Mouse (Mus musculus): Measurements from ENCODE around the gene Srl. TPM values are rescaled to one million over a fixed set of nuclear protein-coding genes. Genes with fewer than 3 reads are reported as not detected.

Srl gene
- polyA plus RNA-seq, 1 experiment, result 11.4 TPM

DNA sequence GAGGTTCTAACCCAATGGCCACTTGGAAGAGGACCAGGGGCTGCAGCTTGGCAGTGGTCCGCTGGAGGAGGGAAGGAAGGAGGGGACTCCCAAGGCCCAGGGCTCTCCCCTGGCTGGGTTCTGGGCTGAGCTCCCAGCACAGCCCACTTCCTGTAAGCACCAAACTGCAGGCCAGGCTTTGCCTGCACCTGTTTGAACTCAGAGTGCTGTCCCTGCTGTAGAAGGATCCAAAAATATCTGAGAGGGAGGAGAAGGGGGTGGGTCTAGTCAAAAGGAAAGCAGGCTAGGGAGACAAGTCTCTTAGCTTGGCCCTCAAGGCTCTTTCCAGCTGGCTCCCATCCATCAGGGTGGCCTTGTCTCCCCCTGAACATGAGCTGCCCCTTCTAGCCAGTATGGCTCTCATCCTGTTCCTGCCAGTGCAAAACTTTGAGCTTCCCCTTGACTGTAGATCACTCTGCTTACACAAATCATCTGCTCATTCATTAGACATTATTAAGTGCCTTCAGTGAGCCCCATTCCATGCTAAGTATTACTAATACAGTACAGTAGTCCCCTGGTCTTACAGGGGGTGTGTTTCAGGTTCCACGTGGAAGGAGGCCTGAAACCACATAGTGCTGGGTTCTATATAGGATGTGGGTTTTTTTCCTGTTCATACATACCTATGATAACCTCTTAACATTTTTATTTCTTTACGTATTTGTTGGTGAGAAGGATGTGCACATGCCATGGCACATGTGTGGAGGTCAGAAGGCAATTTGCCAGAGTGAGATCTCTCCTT lies 28.8 kb downstream of the Srl start:
- no peak overlapping the region for H3K4me3 ChIP-seq (ENCODE audit: insufficient read depth, poor library complexity, severe bottlenecking)
- H3K36me3 ChIP-seq (ENCODE audit: control insufficient read depth, insufficient read depth), result no peaks in the 10 kb centered on the region
- no peak for TF ChIP-seq MYOD1 (IDR thresholded peaks at IDR 0.05; ENCODE audit: control insufficient read depth, insufficient read length, low read depth)
- no peak for TF ChIP-seq USF1 (IDR thresholded peaks at IDR 0.05; ENCODE audit: low read depth)
- TF ChIP-seq FOSL1 (IDR thresholded peaks at IDR 0.05; ENCODE audit: insufficient read depth, low read length, poor library complexity, severe bottlenecking), result no peak
- no peak for TF ChIP-seq CTCF (IDR thresholded peaks at IDR 0.05; ENCODE audit: control insufficient read depth, insufficient read depth, insufficient read length)
- TF ChIP-seq MYOG (IDR thresholded peaks at IDR 0.05; ENCODE audit: control insufficient read depth, extremely low read depth, insufficient read length), result no peak
- no peak for TF ChIP-seq MAX (IDR thresholded peaks at IDR 0.05)
- TF ChIP-seq CEBPB (IDR thresholded peaks at IDR 0.05; ENCODE audit: low read depth), result no peak
- H3K79me3 ChIP-seq (ENCODE audit: low read depth), result no peaks in the 10 kb centered on the region
- no peak overlapping the region for H3ac ChIP-seq (ENCODE audit: control insufficient read depth, insufficient read length, low read depth)
- H3K27me3 ChIP-seq (ENCODE audit: control insufficient read depth, insufficient read depth, insufficient read length), result no peaks in the 10 kb centered on the region
- H3K79me2 ChIP-seq (ENCODE audit: control insufficient read depth, insufficient read depth), result no peaks in the 10 kb centered on the region

GRCm38 (mm10) chr16:4511371-4511770 lies 30.2 kb downstream of the Srl start:
- no peaks in the 10 kb centered on the region for H3K27me3 ChIP-seq (ENCODE audit: control insufficient read depth, insufficient read depth, insufficient read length)
- H3K79me2 ChIP-seq (ENCODE audit: control insufficient read depth, insufficient read depth), result no peaks in the 10 kb centered on the region
- no peak overlapping the region for H3ac ChIP-seq (ENCODE audit: control insufficient read depth, insufficient read length, low read depth)
- no peaks in the 10 kb centered on the region for H3K79me3 ChIP-seq (ENCODE audit: low read depth)
- no peaks in the 10 kb centered on the region for H3K36me3 ChIP-seq (ENCODE audit: control insufficient read depth, insufficient read depth)
- TF ChIP-seq USF1 (IDR thresholded peaks at IDR 0.05; ENCODE audit: low read depth) (no peak), MYOD1 (IDR thresholded peaks at IDR 0.05; ENCODE audit: control insufficient read depth, insufficient read length, low read depth) (no peak), CEBPB (IDR thresholded peaks at IDR 0.05; ENCODE audit: low read depth) (no peak), MYOG (IDR thresholded peaks at IDR 0.05; ENCODE audit: control insufficient read depth, extremely low read depth, insufficient read length) (no peak), FOSL1 (IDR thresholded peaks at IDR 0.05; ENCODE audit: insufficient read depth, low read length, poor library complexity, severe bottlenecking) (no peak), CTCF (IDR thresholded peaks at IDR 0.05; ENCODE audit: control insufficient read depth, insufficient read depth, insufficient read length) (no peak), MAX (IDR thresholded peaks at IDR 0.05) (no peak)
- H3K4me3 ChIP-seq (ENCODE audit: insufficient read depth, poor library complexity, severe bottlenecking), result no peak overlapping the region

DNA sequence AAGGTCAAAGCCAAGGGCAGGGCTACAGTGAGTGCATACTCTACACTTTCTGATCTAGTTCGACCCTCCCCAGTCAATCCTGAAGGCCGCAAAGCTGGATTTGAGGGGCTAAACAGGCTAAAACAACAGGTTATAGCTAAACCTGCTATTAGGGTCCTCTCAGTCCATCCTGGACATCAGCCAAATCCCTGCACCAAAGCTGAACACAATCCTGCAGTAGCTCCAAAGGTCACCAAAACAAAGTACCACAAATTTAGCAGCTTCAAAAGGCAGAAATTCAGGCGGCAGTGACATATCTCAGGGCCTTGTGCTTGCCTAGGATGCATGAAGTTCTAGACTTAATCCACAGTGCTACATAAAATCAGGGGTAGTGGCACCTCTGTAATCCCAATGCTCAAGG lies 35.4 kb downstream of the Srl start:
- Histone ChIP-seq H3ac (ENCODE audit: control insufficient read depth, insufficient read length, low read depth) (no peak overlapping the region), H3K79me2 (ENCODE audit: control insufficient read depth, insufficient read depth) (no peaks in the 10 kb centered on the region), H3K4me3 (ENCODE audit: insufficient read depth, poor library complexity, severe bottlenecking) (no peak overlapping the region), H3K79me3 (ENCODE audit: low read depth) (no peaks in the 10 kb centered on the region), H3K36me3 (ENCODE audit: control insufficient read depth, insufficient read depth) (no peaks in the 10 kb centered on the region), H3K27me3 (ENCODE audit: control insufficient read depth, insufficient read depth, insufficient read length) (no peaks in the 10 kb centered on the region)
- TF ChIP-seq FOSL1 (IDR thresholded peaks at IDR 0.05; ENCODE audit: insufficient read depth, low read length, poor library complexity, severe bottlenecking) (no peak), MYOG (IDR thresholded peaks at IDR 0.05; ENCODE audit: control insufficient read depth, extremely low read depth, insufficient read length) (no peak), CTCF (IDR thresholded peaks at IDR 0.05; ENCODE audit: control insufficient read depth, insufficient read depth, insufficient read length) (no peak), USF1 (IDR thresholded peaks at IDR 0.05; ENCODE audit: low read depth) (no peak), MAX (IDR thresholded peaks at IDR 0.05) (no peak), MYOD1 (IDR thresholded peaks at IDR 0.05; ENCODE audit: control insufficient read depth, insufficient read length, low read depth) (no peak), CEBPB (IDR thresholded peaks at IDR 0.05; ENCODE audit: low read depth) (no peak)

DNA sequence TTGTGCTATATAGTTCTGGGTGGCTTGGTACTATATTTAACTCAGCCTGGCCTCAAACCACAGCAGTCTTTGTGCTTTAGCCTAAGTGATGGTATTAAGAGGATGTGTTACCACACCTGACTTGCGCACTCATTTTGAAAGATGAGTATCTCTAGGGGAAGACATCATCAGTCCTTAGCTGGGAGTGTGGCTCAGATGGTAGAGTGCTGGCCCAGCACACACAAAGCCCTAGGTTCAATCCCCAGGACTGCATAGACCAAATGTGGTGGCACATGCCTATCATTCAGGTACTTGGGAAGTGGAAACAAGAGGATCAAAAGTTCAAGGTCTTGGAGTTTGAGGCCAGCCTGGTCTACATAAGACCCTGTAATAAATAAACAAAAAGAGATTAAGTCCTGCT lies 38.1 kb downstream of the Srl start:
- Histone ChIP-seq H3K79me2 (ENCODE audit: control insufficient read depth, insufficient read depth) (no peaks in the 10 kb centered on the region), H3ac (ENCODE audit: control insufficient read depth, insufficient read length, low read depth) (no peak overlapping the region), H3K79me3 (ENCODE audit: low read depth) (no peaks in the 10 kb centered on the region), H3K27me3 (ENCODE audit: control insufficient read depth, insufficient read depth, insufficient read length) (no peaks in the 10 kb centered on the region), H3K4me3 (ENCODE audit: insufficient read depth, poor library complexity, severe bottlenecking) (no peak overlapping the region), H3K36me3 (ENCODE audit: control insufficient read depth, insufficient read depth) (no peaks in the 10 kb centered on the region)
- TF ChIP-seq MAX (IDR thresholded peaks at IDR 0.05) (no peak), FOSL1 (IDR thresholded peaks at IDR 0.05; ENCODE audit: insufficient read depth, low read length, poor library complexity, severe bottlenecking) (no peak), MYOD1 (IDR thresholded peaks at IDR 0.05; ENCODE audit: control insufficient read depth, insufficient read length, low read depth) (no peak), CEBPB (IDR thresholded peaks at IDR 0.05; ENCODE audit: low read depth) (no peak), MYOG (IDR thresholded peaks at IDR 0.05; ENCODE audit: control insufficient read depth, extremely low read depth, insufficient read length) (no peak), CTCF (IDR thresholded peaks at IDR 0.05; ENCODE audit: control insufficient read depth, insufficient read depth, insufficient read length) (no peak), USF1 (IDR thresholded peaks at IDR 0.05; ENCODE audit: low read depth) (no peak)

GRCm38 (mm10) chr16:4502568-4502967 lies 39.0 kb downstream of the Srl start:
- no peaks in the 10 kb centered on the region for H3K79me3 ChIP-seq (ENCODE audit: low read depth)
- no peak overlapping the region for H3ac ChIP-seq (ENCODE audit: control insufficient read depth, insufficient read length, low read depth)
- H3K36me3 ChIP-seq (ENCODE audit: control insufficient read depth, insufficient read depth), result no peaks in the 10 kb centered on the region
- no peaks in the 10 kb centered on the region for H3K27me3 ChIP-seq (ENCODE audit: control insufficient read depth, insufficient read depth, insufficient read length)
- no peak overlapping the region for H3K4me3 ChIP-seq (ENCODE audit: insufficient read depth, poor library complexity, severe bottlenecking)
- no peaks in the 10 kb centered on the region for H3K79me2 ChIP-seq (ENCODE audit: control insufficient read depth, insufficient read depth)
- no peak for TF ChIP-seq FOSL1 (IDR thresholded peaks at IDR 0.05; ENCODE audit: insufficient read depth, low read length, poor library complexity, severe bottlenecking)

- Histone ChIP-seq H3ac (ENCODE audit: control insufficient read depth, insufficient read length, low read depth) (no peak overlapping the region), H3K4me3 (ENCODE audit: insufficient read depth, poor library complexity, severe bottlenecking) (no peak overlapping the region), H3K79me3 (ENCODE audit: low read depth) (no peaks in the 10 kb centered on the region), H3K36me3 (ENCODE audit: control insufficient read depth, insufficient read depth) (no peaks in the 10 kb centered on the region), H3K27me3 (ENCODE audit: control insufficient read depth, insufficient read depth, insufficient read length) (no peaks in the 10 kb centered on the region), H3K79me2 (ENCODE audit: control insufficient read depth, insufficient read depth) (no peaks in the 10 kb centered on the region)
- TF ChIP-seq MAX (IDR thresholded peaks at IDR 0.05) (no peak), CTCF (IDR thresholded peaks at IDR 0.05; ENCODE audit: control insufficient read depth, insufficient read depth, insufficient read length) (no peak), FOSL1 (IDR thresholded peaks at IDR 0.05; ENCODE audit: insufficient read depth, low read length, poor library complexity, severe bottlenecking) (no peak), USF1 (IDR thresholded peaks at IDR 0.05; ENCODE audit: low read depth) (no peak), MYOD1 (IDR thresholded peaks at IDR 0.05; ENCODE audit: control insufficient read depth, insufficient read length, low read depth) (no peak), MYOG (IDR thresholded peaks at IDR 0.05; ENCODE audit: control insufficient read depth, extremely low read depth, insufficient read length) (no peak), CEBPB (IDR thresholded peaks at IDR 0.05; ENCODE audit: low read depth) (no peak)
Measured at GRCm38 (mm10) chr16:4501703-4502102, 39.9 kb downstream of the Srl start.
